Mouse (Mus musculus): ENCODE data around the gene Olfr214.
"Not testable (repeated sequence)": the region's sequence is repeated elsewhere in the genome, so short reads cannot be mapped to it uniquely, and the experiment has no call there.

The Olfr214 gene

DNA sequence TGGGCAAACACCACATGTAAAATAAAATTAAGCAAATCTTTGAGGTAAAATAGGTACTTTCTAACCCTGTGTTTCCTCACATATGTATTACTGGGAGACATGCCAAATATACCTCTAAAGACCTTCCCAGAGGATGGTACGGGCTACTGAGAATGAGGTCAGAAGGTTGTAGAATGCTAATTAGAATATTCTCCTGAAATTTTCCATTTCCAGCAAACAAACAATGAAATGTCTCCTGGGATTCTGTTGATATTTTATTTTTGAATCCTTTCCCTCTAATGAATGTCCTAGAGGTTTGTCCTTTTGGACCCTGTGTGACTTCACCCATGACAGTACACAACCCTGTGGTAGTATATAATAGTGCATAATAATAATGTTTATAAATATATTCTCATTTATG is at the start of gene Olfr214:
Olfr214 (plus strand) TSS at position 301 of the 400 bp plus-strand sequence.
- no peak for DNase-seq (ENCODE audit: low spot score)

DNA sequence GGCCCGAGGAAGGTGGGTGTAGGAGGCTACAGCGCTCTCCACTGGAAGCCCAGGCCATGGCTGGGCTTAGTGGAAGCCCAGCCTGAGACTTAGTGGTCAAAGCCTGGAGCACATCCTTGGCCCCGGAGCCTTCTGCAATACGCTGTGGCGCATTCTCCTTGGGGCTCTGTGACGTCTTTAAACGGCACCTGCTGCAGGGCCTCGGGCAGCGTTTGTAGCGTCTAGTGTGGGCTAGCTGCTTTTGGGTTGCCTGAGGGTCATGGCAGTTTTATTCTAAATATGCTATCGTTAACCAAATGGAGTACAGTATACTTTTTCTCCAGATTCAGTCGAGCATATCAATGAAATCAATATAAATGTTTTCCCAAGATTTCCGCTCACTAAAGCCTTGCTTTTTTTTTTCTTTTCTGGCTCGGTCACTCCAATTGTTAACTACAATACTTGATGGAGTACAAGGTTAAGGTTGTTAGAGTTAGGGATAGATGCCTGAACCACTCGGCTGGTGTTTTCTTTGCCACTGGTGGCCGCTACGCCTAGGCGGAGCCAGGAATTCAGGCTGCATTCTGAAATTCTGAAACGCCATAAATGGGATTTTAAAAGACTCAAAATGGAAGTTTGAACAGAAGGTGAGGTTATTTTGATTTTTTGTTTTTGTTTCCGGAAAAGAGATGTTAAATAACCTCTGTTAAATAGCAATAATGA is 47.6 kb upstream of the Olfr214 start, which contains the start of gene Olfr212:
Olfr212 (plus strand) TSS at position 215 of the 702 bp plus-strand sequence.
- not testable (repeated sequence) for DNase-seq (ENCODE audit: low spot score)

DNA sequence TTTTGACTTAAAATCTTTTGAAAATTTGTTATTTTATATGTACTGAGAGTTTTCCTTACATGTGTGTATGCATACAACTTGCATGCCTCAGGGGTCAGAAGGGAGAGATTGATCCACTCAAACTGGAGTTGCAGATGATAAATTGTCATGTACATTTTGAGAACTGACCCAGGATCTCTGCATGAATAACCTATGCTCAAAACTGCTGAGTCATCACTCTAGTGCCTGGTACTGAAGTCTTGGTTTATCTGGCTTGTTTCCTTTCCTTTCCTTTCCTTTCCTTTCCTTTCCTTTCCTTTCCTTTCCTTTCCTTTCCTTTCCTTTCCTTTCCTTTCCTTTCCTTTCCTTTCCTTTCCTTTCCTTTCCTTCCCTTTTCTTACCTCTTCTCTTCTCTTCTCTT is 39.2 kb upstream of the Olfr214 start:
- DNase-seq (ENCODE audit: low spot score): no peak

DNA sequence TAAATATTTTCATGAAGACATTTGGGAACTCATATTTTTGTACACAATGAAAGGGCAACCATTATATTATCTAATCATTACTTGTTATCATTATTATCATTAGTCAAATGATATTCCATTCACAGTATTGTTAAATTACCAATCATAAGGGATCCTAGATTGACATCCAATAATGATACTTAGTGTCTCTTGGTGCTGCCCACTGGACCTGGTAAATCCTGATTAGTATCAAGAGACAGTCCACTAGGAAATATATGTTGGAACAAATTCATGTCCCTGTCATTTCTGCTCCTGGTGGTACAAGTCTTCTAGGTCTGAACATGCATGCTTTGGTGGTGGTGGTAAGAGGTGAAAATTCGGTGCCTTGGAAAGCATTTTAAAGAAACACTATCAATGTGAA is 15.9 kb upstream of the Olfr214 start, which contains the start of gene Olfr213:
Olfr213 (plus strand) TSS at position 301 of the 400 bp plus-strand sequence.
- no peak for DNase-seq (ENCODE audit: low spot score)

DNA sequence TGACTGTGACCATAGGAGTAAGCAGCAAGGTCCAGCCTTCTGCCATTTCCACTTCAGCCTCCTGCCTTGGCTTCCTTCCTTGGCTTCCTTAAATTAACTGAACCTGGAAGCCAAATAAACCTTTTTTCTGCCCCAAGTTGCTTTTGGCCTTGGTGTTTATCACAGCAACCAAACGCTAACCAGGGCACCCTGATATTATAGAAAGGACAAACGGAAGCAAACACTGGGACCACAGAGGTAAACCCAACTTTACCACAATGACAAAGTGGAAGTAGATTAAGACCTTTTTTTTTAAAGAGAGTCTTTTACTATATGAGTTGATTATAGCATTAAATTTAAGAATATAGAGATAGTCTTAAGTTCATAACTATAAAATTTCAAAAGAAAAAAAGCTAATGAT is 11.5 kb upstream of the Olfr214 start:
- DNase-seq (ENCODE audit: low spot score): no peak

DNA sequence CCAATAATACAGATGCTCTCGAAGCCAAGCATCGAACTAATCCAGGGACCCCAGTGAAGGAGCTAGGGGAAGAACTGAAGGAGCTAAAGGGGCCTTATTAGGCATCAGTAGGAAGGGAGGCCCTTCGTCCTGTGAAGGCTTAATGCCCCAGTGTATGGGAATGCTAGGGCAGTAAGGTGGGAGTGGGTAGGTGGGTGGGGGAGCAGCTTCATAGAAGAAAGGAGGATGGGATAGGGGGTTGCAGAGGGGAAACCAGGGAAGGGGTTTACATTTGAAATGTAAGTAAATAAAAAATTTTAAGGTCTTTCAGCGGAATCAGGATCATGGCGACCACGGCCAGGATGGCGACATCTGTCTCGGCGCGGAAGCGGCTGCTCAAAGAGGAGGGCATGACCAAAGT is 3.2 kb upstream of the Olfr214 start, which contains the start of gene Gm5580:
Gm5580 (plus strand) TSS at position 301 of the 400 bp plus-strand sequence.
- not testable (repeated sequence) for DNase-seq (ENCODE audit: low spot score)

GRCm38 (mm10) chr6:116554952-116555351 is 917 bp downstream of the Olfr214 start:
- DNase-seq (ENCODE audit: low spot score): no peak

DNA sequence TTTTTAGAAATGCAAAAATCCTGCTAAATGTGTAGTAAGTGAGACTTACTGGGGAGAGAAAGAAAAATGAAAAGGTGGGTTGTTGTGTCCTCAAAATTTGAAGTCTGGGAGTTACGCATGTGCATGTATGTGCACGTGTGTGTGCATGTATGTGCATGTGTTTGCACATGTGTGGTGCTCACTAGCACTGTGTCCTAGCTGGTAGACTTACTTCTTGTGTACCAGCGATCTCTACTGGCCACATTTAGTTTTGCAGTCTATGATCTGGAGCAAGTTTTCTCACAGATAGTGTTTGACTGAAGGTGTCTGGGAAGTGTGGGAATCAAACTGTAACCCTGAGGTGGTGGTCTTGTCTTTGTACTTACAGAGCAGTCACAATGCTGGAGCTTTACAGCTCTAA is 15.8 kb downstream of the Olfr214 start:
- DNase-seq (ENCODE audit: low spot score): no peak

DNA sequence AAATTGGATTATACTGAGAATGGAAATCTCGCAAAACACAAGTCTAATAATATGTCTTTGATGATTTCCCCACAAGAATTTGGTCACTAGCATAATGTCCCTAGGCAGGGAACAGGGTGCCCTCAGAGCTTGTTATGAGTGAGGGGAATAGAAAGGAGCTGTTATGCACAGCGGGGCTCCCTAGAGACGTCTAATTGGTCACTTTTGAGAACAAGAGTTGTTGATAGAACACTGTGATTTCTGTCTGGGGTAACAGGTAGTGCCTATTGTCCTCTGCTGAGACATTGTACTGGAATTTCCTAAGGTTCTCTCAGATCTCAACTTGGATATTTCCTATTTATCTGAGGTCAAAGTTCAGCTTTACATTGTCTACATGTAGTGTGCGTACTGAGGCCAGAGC is 30.1 kb downstream of the Olfr214 start, which contains the start of gene Olfr215:
Olfr215 (minus strand) TSS at position 101 of the 400 bp plus-strand sequence.
- no peak for DNase-seq (ENCODE audit: low spot score)

DNA sequence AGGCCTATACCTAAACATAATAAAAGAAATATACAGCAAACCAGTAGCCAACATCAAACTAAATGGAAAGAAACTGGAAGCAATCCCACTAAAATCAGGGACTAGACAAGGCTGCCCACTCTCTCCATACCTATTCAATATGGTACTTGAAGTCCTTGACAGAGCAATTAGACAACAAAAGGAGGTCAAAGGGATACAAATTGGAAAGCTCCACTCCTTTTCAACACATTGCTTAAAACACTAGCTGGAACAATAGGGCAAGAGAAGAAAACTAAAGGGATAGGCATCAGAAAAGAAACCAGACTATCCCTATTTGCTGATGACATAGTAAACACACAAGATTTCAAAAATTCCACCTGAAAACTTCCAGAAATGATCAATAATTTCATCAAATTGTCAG is 46.9 kb downstream of the Olfr214 start:
- not testable (repeated sequence) for DNase-seq (ENCODE audit: low spot score)

- no peak for DNase-seq (ENCODE audit: low spot score)
Observed at GRCm38 (mm10) chr6:116607230-116607629, 53.2 kb downstream of the Olfr214 start.

Measured in testis, postnatal 14 days (tissue).